Mouse (Mus musculus): ENCODE results near the gene Cldn20. TPM values are rescaled to one million over a fixed set of nuclear protein-coding genes. Genes with fewer than 3 reads are reported as not detected.

Cldn20 gene
- 0.27 and 0.36 TPM in 2 replicates for polyA plus RNA-seq (2015; fragmentation: Nextera tagmentation; extraction: Ambion mirVana)

GRCm38 (mm10) chr17:3532254-3532653 lies at the start of gene Cldn20:
Cldn20 (plus strand) TSS chr17:3532554.

GRCm38 (mm10) chr17:3557331-3558311 lies 25.3 kb downstream of the Cldn20 start, which contains the start of gene Tfb1m:
Tfb1m (minus strand) TSS chr17:3557781.

Other genes starting within 250 kb of the Cldn20 start
- gene Tiam2, start 206.0 kb upstream of the Cldn20 start, polyA plus RNA-seq (2015; fragmentation: Nextera tagmentation; extraction: Ambion mirVana), result 3.3 and 9.7 TPM in 2 replicates
- 11.9 and 15.2 TPM in 2 replicates for gene Tfb1m, start 25.2 kb downstream of the Cldn20 start, polyA plus RNA-seq (2015; fragmentation: Nextera tagmentation; extraction: Ambion mirVana)
- gene Nox3, start 163.7 kb downstream of the Cldn20 start, polyA plus RNA-seq (2015; fragmentation: Nextera tagmentation; extraction: Ambion mirVana), result not detected in 2 replicates